Mouse (Mus musculus) MEL (cell line): ENCODE measurements around the gene Ntrk3. TPM values are rescaled to one million over a fixed set of nuclear protein-coding genes. Genes with fewer than 3 reads are reported as not detected.

ENCODE experiments used
- DNase-seq: peaks from one replicate; pipeline ENCODE4 v3.0.0; 2011; ENCODE audit warnings: low read depth, low spot score
- H3K27ac ChIP-seq: 2 replicates; pipeline ENCODE4 v1.5.1; 2012; ENCODE audit warnings: low read depth, mild to moderate bottlenecking, control low read depth, low read length, moderate library complexity; ENCODE audit not compliant: control insufficient read depth
- H3K27me3 ChIP-seq, 2 experiments: fragments of 150-350 bp in 1 of 2; sonication (generic) in 1 of 2; 2 replicates each; pipeline ENCODE4 v1.6.1; 2012; ENCODE audit warnings: low read length in 2 of 2, mild to moderate bottlenecking in 2 of 2, improper control_type of control experiment in 1 of 2, moderate library complexity in 1 of 2; ENCODE audit not compliant: insufficient read depth in 2 of 2, control insufficient read depth in 1 of 2
- H3K36me3 ChIP-seq, 2 experiments: 2 replicates each; pipeline ENCODE4 v1.6.1; 2012 to 2014; ENCODE audit warnings: low read length in 2 of 2, improper control_type of control experiment in 1 of 2, inconsistent platforms in 1 of 2, mild to moderate bottlenecking in 1 of 2; ENCODE audit not compliant: insufficient read depth in 2 of 2, control insufficient read depth in 1 of 2
- H3K4me1 ChIP-seq, 2 experiments: fragments of 150-350 bp in 1 of 2; sonication (generic) in 1 of 2; 2 replicates each; pipeline ENCODE4 v1.6.1; 2012; ENCODE audit warnings: low read length in 2 of 2, improper control_type of control experiment in 1 of 2, mild to moderate bottlenecking in 1 of 2; ENCODE audit not compliant: insufficient read depth in 2 of 2, control insufficient read depth in 1 of 2
- H3K4me3 ChIP-seq, 2 experiments: fragments of 150-350 bp in 1 of 2; sonication (generic) in 1 of 2; 2 replicates each; pipeline ENCODE4 v1.5.1; 2012; ENCODE audit warnings: low read depth in 2 of 2, low read length in 2 of 2, mild to moderate bottlenecking in 2 of 2, moderate library complexity in 2 of 2, control low read depth in 1 of 2, improper control_type of control experiment in 1 of 2; ENCODE audit not compliant: control insufficient read depth in 1 of 2, insufficient read depth in 1 of 2
- H3K79me2 ChIP-seq: 2 replicates; pipeline ENCODE4 v1.6.1; 2012; ENCODE audit warnings: mild to moderate bottlenecking, low read length, moderate library complexity; ENCODE audit not compliant: control insufficient read depth, poor library complexity, insufficient read depth
- H3K9ac ChIP-seq: 2 replicates; pipeline ENCODE4 v1.6.1; 2012; ENCODE audit warnings: low read depth, mild to moderate bottlenecking, control low read depth, low read length, moderate library complexity; ENCODE audit not compliant: control insufficient read depth, poor library complexity, severe bottlenecking
- H3K9me3 ChIP-seq: fragments of 150-350 bp; sonication (generic); replicated peaks from 2 replicates; pipeline ENCODE4 v1.6.1; 2012; ENCODE audit warnings: mild to moderate bottlenecking, low read length, improper control_type of control experiment, moderate library complexity; ENCODE audit not compliant: insufficient read depth
- CTCF ChIP-seq, 3 experiments: IDR thresholded peaks in 2 of 3; conservative IDR thresholded peaks in 1 of 3; 2 replicates each; pipeline ENCODE4 v1.5.1; 2011 to 2012; ENCODE audit warnings: low read length in 3 of 3, low read depth in 2 of 3, mild to moderate bottlenecking in 2 of 3, improper control_type of control experiment in 1 of 3, inconsistent platforms in 1 of 3, mixed read lengths in 1 of 3, moderate library complexity in 1 of 3; ENCODE audit not compliant: control insufficient read depth in 1 of 3, insufficient read depth in 1 of 3, poor library complexity in 1 of 3, severe bottlenecking in 1 of 3
- ETS1 ChIP-seq: IDR thresholded peaks from 2 replicates; pipeline ENCODE4 v1.6.1; 2012; ENCODE audit warnings: low read depth, mild to moderate bottlenecking, inconsistent platforms, low read length, improper control_type of control experiment, moderate library complexity
- GABPA ChIP-seq: IDR thresholded peaks from 2 replicates; pipeline ENCODE4 v1.6.1; 2012; ENCODE audit warnings: low read depth, mild to moderate bottlenecking, inconsistent platforms, low read length, improper control_type of control experiment, moderate library complexity
- GATA1 ChIP-seq: IDR thresholded peaks from 2 replicates; pipeline ENCODE4 v1.6.1; 2011; ENCODE audit warnings: low read depth, low read length, improper control_type of control experiment
- HCFC1 ChIP-seq: IDR thresholded peaks from 2 replicates; pipeline ENCODE4 v1.6.1; 2012; ENCODE audit warnings: low read depth, mild to moderate bottlenecking, inconsistent platforms, low read length, improper control_type of control experiment, moderate library complexity
- JUND ChIP-seq: IDR thresholded peaks from 2 replicates; pipeline ENCODE4 v1.6.1; 2011; ENCODE audit warnings: low read depth, mild to moderate bottlenecking, improper control_type of control experiment, low read length
- KAT2A ChIP-seq: conservative IDR thresholded peaks from 2 replicates; pipeline ENCODE4 v1.6.1; 2012; ENCODE audit warnings: low read depth, low read length, improper control_type of control experiment, inconsistent platforms
- MAFK ChIP-seq: IDR thresholded peaks from 2 replicates; pipeline ENCODE4 v1.6.1; 2011; ENCODE audit warnings: low read depth, mild to moderate bottlenecking, low read length, improper control_type of control experiment, borderline replicate concordance
- MYB ChIP-seq: IDR thresholded peaks from 2 replicates; pipeline ENCODE4 v1.6.1; 2011; ENCODE audit warnings: mild to moderate bottlenecking, low read depth, low read length, improper control_type of control experiment
- MYC ChIP-seq: IDR thresholded peaks from 2 replicates; pipeline ENCODE4 v1.6.1; 2011; ENCODE audit warnings: low read depth, mild to moderate bottlenecking, low read length, improper control_type of control experiment, moderate library complexity
- NELFE ChIP-seq: IDR thresholded peaks from 2 replicates; pipeline ENCODE4 v1.6.1; 2011; ENCODE audit warnings: low read depth, low read length, improper control_type of control experiment
- NRF1 ChIP-seq: IDR thresholded peaks from 2 replicates; pipeline ENCODE4 v1.6.1; 2014; ENCODE audit warnings: low read depth, mild to moderate bottlenecking, inconsistent platforms, low read length, improper control_type of control experiment, moderate library complexity; ENCODE audit not compliant: poor library complexity, insufficient read depth, severe bottlenecking
- POLR2AphosphoS2 ChIP-seq: IDR thresholded peaks from 2 replicates; pipeline ENCODE4 v1.6.1; 2011; ENCODE audit warnings: low read length, improper control_type of control experiment
- RAD21 ChIP-seq: IDR thresholded peaks from 2 replicates; pipeline ENCODE4 v1.6.1; 2011; ENCODE audit warnings: mild to moderate bottlenecking, low read depth, low read length, improper control_type of control experiment
- SMC3 ChIP-seq: IDR thresholded peaks from 2 replicates; pipeline ENCODE4 v1.6.1; 2011; ENCODE audit warnings: low read depth, low read length, improper control_type of control experiment
- UBTF ChIP-seq: IDR thresholded peaks from 2 replicates; pipeline ENCODE4 v1.6.1; 2012; ENCODE audit warnings: low read depth, mild to moderate bottlenecking, inconsistent platforms, low read length, improper control_type of control experiment, moderate library complexity, borderline replicate concordance; ENCODE audit not compliant: insufficient read depth
- USF1 ChIP-seq: IDR thresholded peaks from 2 replicates; pipeline ENCODE4 v1.6.1; 2014; ENCODE audit warnings: low read depth, mild to moderate bottlenecking, inconsistent platforms, low read length, improper control_type of control experiment, moderate library complexity
- USF2 ChIP-seq, 2 experiments: IDR thresholded peaks; 2 replicates each; pipeline ENCODE4 v1.6.1; 2011 to 2012; ENCODE audit warnings: improper control_type of control experiment in 2 of 2, low read length in 2 of 2, borderline replicate concordance in 1 of 2, inconsistent platforms in 1 of 2, low read depth in 1 of 2, mild to moderate bottlenecking in 1 of 2; ENCODE audit not compliant: insufficient read depth in 1 of 2
- ZC3H11A ChIP-seq: IDR thresholded peaks from 2 replicates; pipeline ENCODE4 v1.6.1; 2012; ENCODE audit warnings: low read depth, mild to moderate bottlenecking, inconsistent platforms, low read length, improper control_type of control experiment
- polyA plus RNA-seq, 2 experiments: library from polyadenylated mRNA; stranded (reverse) in 1 of 2; unstranded in 1 of 2; fragments of >175 nt in 1 of 2; fragments of >200 nt in 1 of 2; gene quantifications; 2 replicates each; pipeline versions ENCODE4 v1.2.1 to v1.2.4; 2012; ENCODE audit warnings: low replicate concordance in 2 of 2, low read depth in 1 of 2; ENCODE audit not compliant: insufficient read length in 2 of 2, insufficient read depth in 1 of 2, missing spikeins in 1 of 2
- total RNA-seq: library from RNA; depleted of rRNA; stranded (reverse); fragments of 300-350 nt; gene quantifications from 2 replicates; pipeline ENCODE4 v1.2.3, GENCODE M21; 2012

Gene Ntrk3
- total and polyA plus RNA-seq, 3 experiments, result 0.04 TPM; not detected in 2

- DNase-seq, result peak; percentile 29
- H3K4me3 ChIP-seq, result no peak overlapping the region
- H3K4me1 ChIP-seq, result no peaks in the 10 kb centered on the region
- no peaks in the 10 kb centered on the region for H3K79me2 ChIP-seq
- TF ChIP-seq MAFK (no peak), NELFE (no peak), RAD21 (peak; percentile 36), POLR2AphosphoS2 (no peak), USF2 (IDR thresholded peaks at IDR 0.05; ENCODE audit: borderline replicate concordance in 1 of 2, insufficient read depth in 1 of 2, low read depth in 1 of 2, low read length in 2 of 2) (no peak), JUND (no peak), MYC (no peak), UBTF (no peak), USF1 (no peak), HCFC1 (no peak), ZC3H11A (0 out of 2 replicates have a peak, but pooled peaks have one; percentile 12), MYB (no peak), KAT2A (no peak), SMC3 (peak; percentile 68), ETS1 (no peak), GATA1 (no peak), CTCF (IDR thresholded peaks at IDR 0.05 in 2 of 3, conservative IDR thresholded peaks at IDR 0.05 in 1 of 3; ENCODE audit: control insufficient read depth in 1 of 3, insufficient read depth in 1 of 3, low read depth in 2 of 3, low read length in 3 of 3, poor library complexity in 1 of 3, severe bottlenecking in 1 of 3) (peak; percentile 41 to 86 (median 58)), NRF1 (no peak)
- no peaks in the 10 kb centered on the region for H3K36me3 ChIP-seq
- H3K27me3 ChIP-seq, result no peaks in the 10 kb centered on the region
- H3K27ac ChIP-seq, result no peak overlapping the region
- no peaks in the 10 kb centered on the region for H3K9me3 ChIP-seq
- no peak overlapping the region for H3K9ac ChIP-seq
These were observed 169.2 kb downstream of the Ntrk3 start for GRCm38 (mm10) chr7:78568411-78569254.

DNA sequence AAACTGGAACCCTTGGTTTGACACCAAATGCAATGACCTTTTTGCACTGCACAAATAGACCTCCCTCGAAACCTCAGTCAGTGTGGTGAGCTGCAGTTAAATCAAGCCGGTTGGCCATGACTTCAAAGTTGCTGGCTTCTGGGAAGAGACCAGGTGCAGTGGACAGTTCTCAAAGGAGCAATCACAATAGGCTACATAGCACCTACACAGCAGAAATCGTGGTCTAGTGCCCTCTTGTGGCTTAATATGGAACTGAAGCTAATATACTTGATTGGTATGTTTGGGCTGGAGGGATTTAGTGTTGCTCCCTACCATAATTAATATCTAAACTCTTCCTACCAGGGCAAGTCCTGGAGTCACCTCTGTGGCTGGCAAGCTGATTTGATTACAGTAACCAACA is 171.2 kb downstream of the Ntrk3 start:
- DNase-seq, result peak; percentile 48
- Histone ChIP-seq H3K27ac (no peak overlapping the region), H3K9me3 (no peaks in the 10 kb centered on the region), H3K4me1 (no peaks in the 10 kb centered on the region), H3K36me3 (no peaks in the 10 kb centered on the region), H3K9ac (no peak overlapping the region), H3K79me2 (no peaks in the 10 kb centered on the region), H3K27me3 (no peaks in the 10 kb centered on the region), H3K4me3 (no peak overlapping the region)
- TF ChIP-seq SMC3, result peak; percentile 76
- no peak for TF ChIP-seq GABPA
- no peak for TF ChIP-seq MYC
- peak; percentile 34 to 67 (median 67); a peak in 4 of 6 replicates for TF ChIP-seq CTCF (IDR thresholded peaks at IDR 0.05 in 2 of 3, conservative IDR thresholded peaks at IDR 0.05 in 1 of 3; ENCODE audit: control insufficient read depth in 1 of 3, insufficient read depth in 1 of 3, low read depth in 2 of 3, low read length in 3 of 3, poor library complexity in 1 of 3, severe bottlenecking in 1 of 3)
- TF ChIP-seq ZC3H11A, result peak; percentile 49
- TF ChIP-seq RAD21, result peak; percentile 52
